Mouse (Mus musculus) embryo, embryonic 11 days (tissue): ENCODE data around the gene Pkp1.
A peak's percentile ranks its signal among the peaks of the same experiment; 100 is the strongest.

Source experiments
- DNase-seq: peaks from one replicate; pipeline ENCODE4 v3.0.0-alpha.2; 2015

Pkp1 gene

GRCm38 (mm10) chr1:135918644-135919407, at the start of gene Pkp1:
TSS of gene Pkp1 (minus strand) at chr1:135919207.
- peak; percentile 32 for DNase-seq

GRCm38 (mm10) chr1:135967739-135968138, 48.7 kb upstream of the Pkp1 start:
- DNase-seq: no peak

GRCm38 (mm10) chr1:135964561-135964960, 45.6 kb upstream of the Pkp1 start:
- no peak for DNase-seq

- no peak for DNase-seq
Observed at GRCm38 (mm10) chr1:135963177-135963576, 44.2 kb upstream of the Pkp1 start.

- peak; percentile 69 for DNase-seq
Observed at GRCm38 (mm10) chr1:135958483-135958882, 39.5 kb upstream of the Pkp1 start.

- DNase-seq: no peak
Observed at GRCm38 (mm10) chr1:135948871-135949270, 29.9 kb upstream of the Pkp1 start.

GRCm38 (mm10) chr1:135946247-135946646, 27.2 kb upstream of the Pkp1 start:
- DNase-seq: no peak

GRCm38 (mm10) chr1:135945711-135946110, 26.7 kb upstream of the Pkp1 start:
- peak; percentile 70 for DNase-seq

- peak; percentile 88 for DNase-seq
Observed at GRCm38 (mm10) chr1:135944526-135945259, 25.7 kb upstream of the Pkp1 start.

GRCm38 (mm10) chr1:135943713-135944112, 24.7 kb upstream of the Pkp1 start:
- no peak for DNase-seq

GRCm38 (mm10) chr1:135942116-135942515, 23.1 kb upstream of the Pkp1 start:
- DNase-seq: no peak

- DNase-seq: no peak
Observed at GRCm38 (mm10) chr1:135941259-135942006, 22.4 kb upstream of the Pkp1 start.

- no peak for DNase-seq
Observed at GRCm38 (mm10) chr1:135936091-135936490, 17.1 kb upstream of the Pkp1 start.

- no peak for DNase-seq
Observed at GRCm38 (mm10) chr1:135933704-135934293, 14.8 kb upstream of the Pkp1 start.

GRCm38 (mm10) chr1:135929876-135930275, 10.9 kb upstream of the Pkp1 start:
- DNase-seq: no peak

- DNase-seq: no peak
Observed at GRCm38 (mm10) chr1:135925848-135926247, 6.8 kb upstream of the Pkp1 start.

- no peak for DNase-seq
Observed at GRCm38 (mm10) chr1:135924377-135924994, 5.5 kb upstream of the Pkp1 start.

GRCm38 (mm10) chr1:135923229-135923628, 4.2 kb upstream of the Pkp1 start:
- no peak for DNase-seq

GRCm38 (mm10) chr1:135917206-135917605, 1.8 kb downstream of the Pkp1 start:
- no peak for DNase-seq

- DNase-seq: no peak
Observed at GRCm38 (mm10) chr1:135916486-135917058, 2.4 kb downstream of the Pkp1 start.

GRCm38 (mm10) chr1:135913657-135914056, 5.3 kb downstream of the Pkp1 start:
- no peak for DNase-seq

- peak; percentile 26 for DNase-seq
Observed at GRCm38 (mm10) chr1:135909381-135909780, 9.6 kb downstream of the Pkp1 start.
